Mouse (Mus musculus): ENCODE measurements around the gene Lipt1.

DNA sequence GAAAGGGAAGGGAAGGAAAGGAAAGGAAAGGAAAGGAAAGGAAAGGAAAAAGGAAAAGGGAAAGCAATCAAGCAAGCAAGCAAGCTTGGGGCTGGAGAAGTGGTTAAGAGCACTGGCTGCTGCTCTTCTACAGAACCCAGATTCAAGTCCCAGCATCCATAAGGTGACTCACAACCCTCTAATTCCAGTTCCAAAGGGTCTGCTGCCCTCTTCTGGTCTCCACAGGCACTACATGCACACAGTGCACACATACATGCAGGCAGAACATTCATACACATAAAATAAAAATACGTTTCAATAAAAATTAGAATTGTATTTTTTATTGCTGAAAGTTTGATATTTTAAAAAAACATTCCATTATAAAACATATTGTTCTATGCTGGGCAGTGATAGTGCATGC is 4.5 kb upstream of the Lipt1 start:
- TF ChIP-seq POLR2A (IDR thresholded peaks at IDR 0.05; ENCODE audit: control insufficient read depth, low read depth, low read length), result no peak
- TF ChIP-seq CTCF (IDR thresholded peaks at IDR 0.05; ENCODE audit: control insufficient read depth, insufficient read depth, insufficient replicate concordance, low read depth, low read length), result peak; percentile 12; the same call in 1 of the 2 replicates
